Mouse (Mus musculus): ENCODE results near the gene Cacna1f.

The Cacna1f gene

GRCm38 (mm10) chrX:7632560-7632959 is 25.7 kb downstream of the Cacna1f start:
- DNase-seq (ENCODE audit: low read depth), result peak; percentile 6

DNA sequence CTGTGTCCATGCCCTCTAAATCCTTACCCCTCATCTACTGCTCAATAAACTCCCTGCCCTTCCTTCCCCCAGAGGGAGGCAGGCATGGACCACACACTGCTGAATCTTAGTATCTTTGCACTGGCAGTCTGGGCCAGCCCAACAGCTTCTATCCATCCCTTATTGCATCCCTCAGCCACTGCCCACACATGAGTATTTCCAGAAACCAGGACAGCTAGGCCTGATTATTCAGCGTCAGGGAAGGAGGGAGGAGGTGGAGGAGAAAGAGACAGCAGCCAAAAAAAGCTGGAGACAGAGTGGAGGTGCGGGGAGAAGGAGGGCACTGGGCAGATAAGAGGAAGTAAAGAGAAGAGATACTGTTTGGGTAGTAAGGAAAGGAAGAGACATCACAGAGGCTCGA is 28.2 kb downstream of the Cacna1f start:
- DNase-seq (ENCODE audit: low read depth), result no peak

GRCm38 (mm10) chrX:7638401-7639091 is 31.7 kb downstream of the Cacna1f start, which contains the start of gene Syp:
Syp (plus strand) TSS chrX:7638471.
- no peak for DNase-seq (ENCODE audit: low read depth)

GRCm38 (mm10) chrX:7639536-7640325 is 32.8 kb downstream of the Cacna1f start:
- no peak for DNase-seq (ENCODE audit: low read depth)

DNA sequence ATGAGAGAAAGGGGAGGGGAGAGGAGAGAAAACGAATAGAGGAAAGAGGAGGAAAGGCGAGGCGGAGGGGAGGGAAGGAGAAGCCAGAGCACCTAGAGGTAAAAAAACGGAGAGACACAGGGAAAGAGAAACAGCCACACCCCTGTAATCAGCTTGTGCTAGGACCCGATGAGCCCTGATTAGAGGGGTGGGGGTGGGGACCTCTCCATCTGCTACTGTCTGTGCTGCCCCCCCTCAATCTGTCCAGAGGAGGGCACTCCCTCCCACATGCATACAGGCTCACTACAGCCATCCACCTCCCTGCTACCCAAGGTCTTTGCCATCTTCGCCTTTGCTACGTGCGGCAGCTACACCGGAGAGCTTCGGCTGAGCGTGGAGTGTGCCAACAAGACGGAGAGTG is 33.9 kb downstream of the Cacna1f start:
- DNase-seq (ENCODE audit: low read depth), result no peak

DNA sequence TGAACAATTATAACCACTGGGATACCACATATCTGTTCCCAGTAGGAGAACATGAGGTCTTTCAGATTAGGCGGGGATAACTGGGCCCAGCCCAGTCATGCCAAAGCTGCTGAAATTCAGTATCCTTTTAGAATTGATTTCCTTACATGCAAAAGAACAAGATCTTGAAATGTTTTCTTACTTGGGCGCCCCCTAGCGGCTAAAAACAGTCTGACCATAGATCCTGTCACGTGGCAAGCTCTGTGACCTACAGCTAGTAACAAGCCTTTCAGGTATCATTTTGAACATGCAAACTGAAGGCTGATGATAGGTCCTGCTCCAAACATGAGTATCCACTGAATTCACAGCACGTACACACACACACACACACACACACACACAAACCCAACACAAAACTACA is 38.5 kb downstream of the Cacna1f start:
- DNase-seq (ENCODE audit: low read depth), result peak; percentile 88

DNA sequence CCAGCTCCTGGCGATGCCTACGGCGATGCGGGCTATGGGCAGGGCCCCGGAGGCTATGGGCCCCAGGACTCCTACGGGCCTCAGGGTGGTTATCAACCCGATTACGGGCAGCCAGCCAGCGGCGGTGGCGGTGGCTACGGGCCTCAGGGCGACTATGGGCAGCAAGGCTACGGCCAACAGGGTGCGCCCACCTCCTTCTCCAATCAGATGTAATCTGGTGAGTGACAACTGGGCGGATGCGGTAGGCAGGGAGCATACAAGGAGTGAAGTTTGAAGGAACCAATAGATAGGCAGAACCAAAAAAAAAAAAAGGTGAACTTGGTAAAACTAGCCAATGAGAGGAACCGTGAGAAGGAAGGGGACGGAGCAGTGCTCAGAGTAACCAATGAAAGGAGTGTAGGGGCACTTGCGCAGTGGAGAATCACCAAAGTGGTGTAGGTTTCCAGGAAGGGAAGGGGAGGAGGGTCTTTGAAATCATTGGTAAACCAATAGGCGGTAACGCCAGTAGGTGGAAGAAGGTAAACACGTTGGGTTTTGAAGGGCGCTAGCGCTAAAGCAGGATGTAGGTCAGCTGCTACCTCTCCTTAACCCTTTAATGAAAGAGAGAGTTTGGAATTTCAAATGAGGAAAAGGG is 41.9 kb downstream of the Cacna1f start:
- peak; percentile 98 for DNase-seq (ENCODE audit: low read depth)

- DNase-seq (ENCODE audit: low read depth), result no peak
Measured at GRCm38 (mm10) chrX:7657221-7657639, 50.3 kb downstream of the Cacna1f start, which contains the start of gene Prickle3. Prickle3 (plus strand) TSS chrX:7657260.

GRCm38 (mm10) chrX:7658031-7658784 is 51.3 kb downstream of the Cacna1f start:
- DNase-seq (ENCODE audit: low read depth), result no peak

DNA sequence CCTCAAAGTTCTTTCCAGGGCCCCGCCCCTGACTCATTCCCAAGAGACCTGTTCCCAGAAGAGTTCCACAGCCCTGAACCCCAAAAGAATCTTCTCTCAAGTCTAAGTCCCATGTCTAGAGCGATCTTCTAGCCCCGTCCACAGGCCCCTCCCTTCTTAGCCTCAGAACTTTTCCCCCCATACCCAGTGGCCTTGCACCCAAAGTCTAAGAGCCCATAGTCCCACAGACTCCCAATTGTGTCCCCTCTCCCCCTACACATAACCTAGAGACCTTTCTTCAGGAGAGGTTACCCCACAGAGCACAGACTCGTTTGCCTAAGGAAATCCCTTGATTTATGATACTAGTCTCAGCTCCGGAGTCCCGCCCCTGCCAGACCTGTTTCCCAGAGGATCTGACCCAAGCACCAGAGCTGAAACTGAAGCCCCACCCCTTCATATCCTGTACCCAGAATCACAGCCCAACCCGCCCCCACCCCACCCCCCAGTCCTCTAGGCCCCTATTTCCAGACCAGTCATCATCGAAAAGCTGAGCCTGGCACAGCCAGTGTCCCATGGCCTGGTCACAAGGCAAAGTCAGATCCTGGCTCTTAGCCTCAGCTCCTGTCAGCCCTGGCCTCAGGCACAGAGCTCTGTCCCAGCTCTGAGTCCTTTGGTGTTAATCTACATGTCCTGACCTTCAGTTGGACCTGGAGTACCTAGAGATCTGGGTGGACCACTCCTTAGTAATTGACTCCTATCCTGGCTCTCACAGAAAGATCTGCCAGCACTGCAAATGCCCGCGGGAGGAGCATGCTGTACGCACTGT is 52.1 kb downstream of the Cacna1f start:
- DNase-seq (ENCODE audit: low read depth), result no peak

- DNase-seq (ENCODE audit: low read depth), result no peak
Measured at GRCm38 (mm10) chrX:7661086-7661485, 54.2 kb downstream of the Cacna1f start.

DNA sequence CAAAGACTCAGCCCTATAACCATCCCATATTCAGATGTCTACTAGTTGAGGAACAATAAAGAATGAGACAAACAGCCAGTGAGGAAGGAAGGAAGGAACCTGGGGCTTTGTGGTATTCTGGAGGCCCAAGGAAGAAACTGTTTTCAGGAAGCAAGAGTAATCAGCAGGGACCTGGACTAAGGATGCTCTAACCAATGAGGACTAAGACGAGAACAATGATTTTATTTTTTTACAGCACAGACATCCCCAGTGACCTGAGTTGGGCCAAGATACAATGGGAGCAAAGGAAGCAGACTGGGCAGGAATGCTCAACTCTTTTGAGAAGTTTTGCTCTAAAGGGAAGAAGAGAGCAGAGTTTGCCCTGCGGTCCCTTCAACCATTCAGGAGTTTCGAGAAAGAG is 56.1 kb downstream of the Cacna1f start:
- no peak for DNase-seq (ENCODE audit: low read depth)

GRCm38 (mm10) chrX:7664791-7665190 is 57.9 kb downstream of the Cacna1f start:
- DNase-seq (ENCODE audit: low read depth), result no peak

DNA sequence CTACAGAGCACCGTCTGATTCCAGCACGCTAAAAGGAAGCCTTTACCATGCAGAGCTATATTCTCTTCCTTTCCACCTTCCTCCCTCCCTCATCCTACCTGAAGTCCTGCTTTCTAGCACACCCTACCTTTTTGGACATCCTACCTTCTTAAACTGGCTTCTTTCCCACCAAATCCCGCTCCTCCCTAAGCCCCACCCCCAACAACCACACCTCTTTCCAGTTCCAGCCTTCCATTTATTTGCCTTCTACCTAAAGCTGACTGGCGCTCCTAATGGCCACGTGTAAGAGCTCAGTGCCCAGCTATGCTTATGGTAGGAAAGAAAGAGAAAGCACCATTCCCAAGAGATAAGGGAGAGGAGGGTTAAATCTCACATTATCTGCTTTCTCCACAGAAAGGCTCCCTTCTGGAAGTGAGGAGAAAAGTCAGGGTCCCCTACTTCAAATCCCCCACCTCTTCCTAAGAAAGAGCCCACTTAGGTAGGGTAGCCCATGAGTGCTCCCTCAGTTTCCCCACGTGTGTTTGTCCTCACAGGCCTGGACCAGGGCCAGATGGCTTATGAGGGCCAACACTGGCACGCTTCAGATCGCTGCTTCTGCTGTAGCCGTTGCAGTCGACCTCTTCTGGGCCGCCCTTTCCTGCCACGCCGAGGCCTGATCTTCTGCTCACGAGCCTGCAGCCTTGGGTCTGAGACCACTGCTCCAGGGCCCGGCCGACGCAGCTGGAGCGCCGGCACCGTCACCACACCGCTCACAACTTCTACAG is 59.0 kb downstream of the Cacna1f start:
- no peak for DNase-seq (ENCODE audit: low read depth)

DNA sequence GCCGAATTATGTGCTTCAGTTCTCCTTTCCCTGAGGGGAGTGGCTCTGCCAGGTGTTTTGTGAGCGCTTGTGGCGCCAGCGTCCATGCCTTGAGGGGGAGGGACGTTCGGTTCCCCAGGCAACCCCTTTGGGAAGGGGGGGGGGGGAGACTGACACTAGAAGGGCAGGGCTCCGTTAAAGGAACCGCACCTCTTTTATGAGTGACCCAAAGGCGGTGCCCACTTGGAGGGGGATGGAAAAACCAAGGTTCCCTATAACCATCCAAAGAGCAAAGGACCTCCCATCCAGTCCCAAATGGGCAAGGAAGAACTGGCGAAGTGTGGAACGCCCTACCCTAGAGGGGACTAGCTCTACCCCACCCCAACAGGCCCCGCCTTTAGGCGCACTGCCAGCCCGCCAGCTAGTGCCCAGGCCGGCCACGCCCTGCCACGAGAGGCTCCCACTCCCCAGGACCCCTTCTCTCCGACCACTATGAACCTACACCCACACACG is 63.6 kb downstream of the Cacna1f start:
- DNase-seq (ENCODE audit: low read depth), result peak; percentile 82

DNA sequence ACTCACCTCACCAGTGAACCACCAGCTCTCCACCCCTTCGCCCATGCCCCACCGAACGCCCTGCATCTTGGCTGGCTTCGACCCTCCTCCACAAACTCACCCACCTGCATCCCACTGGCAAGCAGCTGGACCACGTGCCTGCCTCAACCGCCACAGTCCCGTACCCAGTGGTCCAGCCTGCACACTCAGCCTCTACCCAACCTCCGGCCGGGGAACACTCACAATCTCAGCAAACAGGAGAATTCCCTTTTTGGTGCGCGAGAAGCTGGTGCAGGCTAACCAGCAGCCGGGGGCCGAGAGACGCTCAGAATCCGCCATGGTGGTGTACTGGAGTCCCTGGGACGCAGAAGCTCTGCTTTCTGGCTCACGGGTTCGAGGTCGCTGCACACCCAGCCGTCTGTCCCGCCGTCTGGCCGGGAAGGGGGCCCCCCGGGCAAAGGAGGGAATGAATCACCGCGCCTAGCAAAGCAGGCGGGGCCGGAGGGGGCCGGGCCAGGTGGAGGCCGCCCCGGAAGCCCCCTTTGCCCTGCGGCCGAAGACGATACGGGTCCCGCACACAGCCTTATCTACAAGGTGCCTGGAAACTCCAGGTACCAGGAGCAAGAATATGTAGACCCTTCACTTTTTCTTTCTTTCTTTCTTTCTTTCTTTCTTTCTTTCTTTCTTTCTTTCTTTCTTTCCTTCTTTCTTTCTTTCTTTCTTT is 64.2 kb downstream of the Cacna1f start, which contains the start of gene Plp2:
Plp2 (minus strand) TSS at position 470 of the 703 bp plus-strand sequence.
- peak; percentile 68 for DNase-seq (ENCODE audit: low read depth)

DNA sequence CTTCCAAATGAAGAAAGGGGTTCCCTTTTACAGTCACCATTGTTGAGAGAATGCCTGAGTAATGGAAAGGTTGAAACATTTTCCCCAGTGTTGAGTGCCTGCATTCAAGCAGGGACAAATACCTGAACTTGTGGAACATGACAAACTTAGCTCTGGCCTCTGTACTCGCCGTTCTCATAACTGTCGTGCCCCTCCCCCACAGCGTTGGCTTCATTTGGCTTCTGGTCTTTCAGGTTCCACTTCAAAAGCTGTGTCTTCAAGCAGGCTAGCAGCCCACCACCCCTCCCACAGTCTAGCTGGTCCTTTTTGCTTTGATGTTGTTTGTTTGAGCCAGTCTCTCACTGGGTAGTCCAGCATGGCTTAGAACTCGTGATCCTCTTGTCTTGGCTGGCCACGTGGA is 65.9 kb downstream of the Cacna1f start:
- DNase-seq (ENCODE audit: low read depth), result no peak

DNA sequence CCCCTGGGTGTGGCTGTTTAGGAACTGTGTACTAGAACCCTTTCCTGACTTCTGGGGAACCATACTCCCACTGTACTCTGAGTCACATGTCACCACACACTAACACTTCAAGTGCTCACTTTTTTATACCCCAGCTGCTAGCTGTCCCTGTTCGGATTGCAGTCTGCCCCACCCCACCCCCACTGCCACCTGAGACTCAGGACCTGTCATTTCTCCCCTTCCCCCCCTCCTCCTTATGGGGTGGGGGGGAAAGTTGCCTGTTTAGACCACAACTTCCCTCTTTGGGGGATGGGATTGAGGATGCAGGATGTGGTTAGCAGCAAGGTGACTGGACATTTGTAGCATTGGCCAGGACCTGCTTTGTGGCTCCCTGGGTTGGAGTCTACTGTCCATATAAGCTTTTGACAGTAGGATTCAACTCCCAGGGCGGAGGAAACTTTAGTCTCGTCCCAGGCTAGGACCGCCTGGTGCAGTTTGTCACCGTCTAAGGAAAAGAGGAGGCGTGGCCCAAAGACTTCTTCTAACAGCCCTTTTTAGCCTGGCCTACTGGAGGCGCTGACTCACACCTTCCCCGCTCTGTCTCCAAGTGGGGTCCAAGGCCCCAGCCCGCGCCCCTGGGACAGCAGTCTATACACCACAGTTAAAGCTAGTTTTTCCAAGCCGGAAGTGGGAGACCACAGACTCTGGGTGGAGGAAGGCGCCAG is 66.8 kb downstream of the Cacna1f start:
- peak; percentile 93 for DNase-seq (ENCODE audit: low read depth)
